Mouse (Mus musculus) lung, adult 18-20 months (tissue): ENCODE data around the gene Trpt1.
A peak's percentile ranks its signal among the peaks of the same experiment; 100 is the strongest.

Source experiments
- DNase-seq, 2 experiments: peaks; one replicate each; pipeline ENCODE4 v3.0.0; 2022; ENCODE audit warnings: mixed read lengths in 2 of 2

The Trpt1 gene

DNA sequence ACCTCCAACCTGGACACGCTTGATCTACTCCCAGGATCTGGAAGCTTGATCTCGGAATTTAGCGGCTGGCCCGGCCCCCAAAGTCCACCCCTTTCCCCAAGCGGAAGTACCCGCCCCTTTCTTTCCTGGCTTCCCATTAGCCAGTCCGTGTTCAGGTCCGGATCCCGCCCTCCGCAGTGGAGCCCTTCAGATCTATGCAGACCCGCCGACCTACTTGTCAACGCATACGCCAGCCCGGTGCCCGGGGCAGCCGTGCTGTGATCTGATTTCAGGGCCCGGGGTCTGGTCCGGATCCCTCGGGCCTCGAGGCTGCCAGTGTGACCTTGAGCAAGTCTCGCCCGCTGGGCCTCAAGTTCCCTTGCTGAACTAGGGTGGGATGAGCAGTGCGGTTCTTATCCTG is at the start of gene Trpt1, which contains the start of gene Nudt22:
Gene Trpt1, plus strand, starts transcription at position 126 of the 400 bp plus-strand sequence.
Gene Nudt22, minus strand, starts transcription at position 112 of the 400 bp plus-strand sequence.
- peak; percentile 91 to 94 for DNase-seq

DNA sequence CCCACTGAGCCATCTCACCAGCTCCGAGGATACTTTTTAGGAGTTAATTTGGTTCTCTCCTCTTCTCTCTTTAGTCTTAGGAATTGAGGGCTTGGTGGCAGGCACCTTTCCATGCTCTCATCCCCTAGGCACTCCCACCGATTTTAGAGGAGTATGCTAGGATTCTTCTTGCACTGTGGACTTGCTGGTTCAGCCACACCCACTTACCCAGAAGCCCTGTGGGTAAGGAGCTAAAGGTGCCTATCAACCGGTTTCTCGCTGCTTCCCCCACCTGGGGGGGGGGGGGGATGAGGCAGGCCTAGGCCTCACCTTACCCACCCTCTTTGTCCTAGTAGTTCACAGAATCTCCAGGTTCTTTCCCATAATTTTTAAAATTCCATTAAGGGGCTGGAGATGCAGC is 48.2 kb upstream of the Trpt1 start:
- DNase-seq: no peak

DNA sequence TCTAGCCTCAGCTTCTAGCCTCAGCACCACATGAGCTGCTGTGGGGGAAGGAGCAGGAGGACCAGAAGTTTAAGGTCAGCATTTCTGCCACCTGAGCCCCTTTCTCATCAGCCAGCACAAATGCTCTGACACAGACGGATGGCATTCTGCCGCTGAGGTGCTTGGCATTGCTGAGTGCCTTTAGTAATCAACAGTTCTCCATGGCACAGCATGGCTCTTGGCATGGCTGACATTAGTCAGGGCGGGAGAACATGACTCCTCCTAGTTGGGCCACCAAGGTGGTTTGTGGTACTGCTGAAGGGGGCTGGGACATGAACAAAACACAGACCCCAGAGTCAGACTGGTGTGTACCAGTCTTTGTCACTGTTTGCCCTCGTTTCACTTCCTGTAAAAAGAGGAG is 47.7 kb upstream of the Trpt1 start:
- no peak for DNase-seq

DNA sequence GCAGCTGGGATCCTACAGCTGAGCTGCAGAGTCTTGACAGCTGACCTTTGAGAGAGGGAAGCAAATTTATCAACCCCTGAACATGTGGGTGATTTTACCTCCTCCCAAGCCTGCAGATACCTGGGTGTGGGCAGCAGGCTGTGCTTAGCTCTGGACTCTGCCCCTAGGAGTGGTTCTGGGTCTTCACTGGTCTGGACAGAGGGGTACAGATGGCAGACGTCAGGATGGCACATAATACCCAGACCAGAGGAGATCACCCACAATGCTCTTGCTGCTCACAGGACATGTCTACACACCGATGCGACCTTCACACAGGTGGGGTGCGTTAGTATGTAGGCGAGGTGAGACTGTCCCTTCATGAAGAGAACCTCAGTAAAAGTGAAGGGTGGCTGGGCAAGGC is 46.4 kb upstream of the Trpt1 start:
- DNase-seq: no peak

DNA sequence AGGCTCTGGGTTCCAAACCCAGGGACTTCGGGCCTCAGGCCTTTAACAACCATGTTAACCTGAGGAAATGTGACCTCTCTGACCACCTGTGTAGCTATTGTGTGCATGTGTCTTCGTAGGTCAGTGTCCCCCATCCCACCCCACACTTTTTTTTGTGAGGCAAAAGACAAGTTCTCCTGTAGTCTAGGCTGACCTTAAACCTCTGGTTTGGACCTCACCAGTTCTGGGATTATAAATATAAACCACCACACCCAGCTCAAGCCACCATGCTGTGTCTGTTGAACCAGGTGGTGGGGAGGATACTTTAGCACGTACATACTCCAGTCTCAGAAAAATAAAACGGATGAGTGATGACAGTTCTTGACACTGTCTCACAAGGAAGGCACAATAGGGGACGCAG is 46.0 kb upstream of the Trpt1 start:
- no peak for DNase-seq

DNA sequence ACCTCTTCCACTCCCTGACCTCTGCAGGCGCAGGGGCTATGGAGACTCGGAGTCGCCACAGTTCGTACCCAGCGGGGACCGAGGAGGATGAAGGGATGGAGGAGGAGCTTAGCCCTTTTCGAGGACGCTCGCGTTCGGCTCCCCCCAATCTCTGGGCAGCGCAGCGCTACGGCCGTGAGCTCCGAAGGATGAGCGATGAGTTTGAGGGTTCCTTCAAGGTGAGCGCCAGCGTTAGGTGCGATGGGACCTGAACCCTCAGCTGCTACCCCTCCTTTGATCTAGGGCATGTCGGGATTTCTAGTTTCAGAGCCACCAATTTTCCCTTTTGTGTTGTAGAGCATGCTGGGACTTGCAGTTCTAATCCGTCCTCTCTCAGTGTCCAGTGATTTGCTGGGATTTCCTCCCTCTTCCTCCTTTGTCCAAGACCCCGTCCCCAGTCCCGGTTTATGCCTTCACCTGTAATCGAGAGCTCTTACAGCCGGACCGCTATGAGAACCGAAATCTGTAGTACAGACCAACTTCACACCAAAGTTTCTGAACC is 45.2 kb upstream of the Trpt1 start:
- peak; percentile 47 to 48 for DNase-seq

DNA sequence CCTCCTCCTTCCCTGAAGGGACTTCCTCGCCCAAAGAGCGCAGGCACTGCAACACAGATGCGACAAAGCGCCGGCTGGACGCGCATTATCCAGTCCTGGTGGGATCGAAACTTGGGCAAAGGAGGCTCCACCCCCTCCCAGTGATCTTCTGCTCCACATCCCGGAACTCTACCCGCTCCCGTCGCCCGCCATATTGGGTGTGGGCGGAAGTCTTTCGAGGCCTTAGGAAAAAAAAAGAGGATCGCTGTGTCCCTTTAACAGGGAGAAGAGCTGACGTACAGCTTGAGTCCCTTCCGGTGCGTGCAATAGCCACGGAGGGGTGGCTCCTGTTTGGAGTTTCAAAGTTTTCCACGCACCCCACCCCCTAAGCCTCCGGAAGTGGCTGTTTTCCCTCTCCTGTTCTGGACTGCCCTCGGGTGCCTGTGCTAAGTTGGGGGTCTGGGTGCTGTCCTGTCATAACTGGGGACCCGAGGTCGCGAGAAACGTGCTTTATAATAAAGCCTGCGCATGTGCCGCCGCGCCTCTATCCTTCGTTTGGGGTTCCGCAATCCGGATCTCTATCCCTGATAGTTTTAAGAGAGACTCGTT is 44.5 kb upstream of the Trpt1 start:
- DNase-seq: peak; percentile 98

DNA sequence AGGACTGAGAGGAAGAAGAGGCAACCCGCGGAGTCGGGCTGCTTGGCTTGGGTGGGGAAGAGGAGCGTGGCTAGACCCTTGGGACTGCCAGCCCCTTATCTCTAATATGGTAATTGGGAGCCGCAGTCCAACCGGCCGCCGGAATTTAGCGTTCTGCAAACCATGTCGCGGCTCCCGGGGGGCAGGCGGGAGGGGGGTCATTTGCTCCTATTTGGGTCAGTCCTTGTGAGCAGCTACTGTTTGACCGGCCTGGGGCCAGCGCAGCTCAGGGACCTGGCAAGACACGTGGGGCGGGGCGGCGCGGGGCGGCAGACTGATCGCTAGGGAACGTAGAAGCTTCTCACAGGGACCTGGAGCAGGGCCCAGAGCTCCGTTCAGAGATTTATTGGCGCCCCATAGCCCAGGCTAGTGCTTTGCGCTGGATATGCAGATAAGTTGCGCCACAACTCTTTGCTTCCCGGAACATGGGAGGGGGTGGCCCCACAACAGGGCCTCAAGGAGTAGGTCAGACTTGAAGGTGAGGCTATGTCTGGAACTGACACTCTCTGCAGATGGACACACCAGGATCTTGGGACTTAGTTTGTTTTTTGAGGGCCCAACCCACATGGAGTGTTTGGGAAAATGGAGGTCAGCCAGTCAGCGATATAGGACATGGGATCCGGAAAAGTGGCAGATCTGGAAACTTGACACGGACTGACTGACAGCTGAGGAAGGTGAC is 43.8 kb upstream of the Trpt1 start:
- peak; percentile 85 to 88 for DNase-seq

DNA sequence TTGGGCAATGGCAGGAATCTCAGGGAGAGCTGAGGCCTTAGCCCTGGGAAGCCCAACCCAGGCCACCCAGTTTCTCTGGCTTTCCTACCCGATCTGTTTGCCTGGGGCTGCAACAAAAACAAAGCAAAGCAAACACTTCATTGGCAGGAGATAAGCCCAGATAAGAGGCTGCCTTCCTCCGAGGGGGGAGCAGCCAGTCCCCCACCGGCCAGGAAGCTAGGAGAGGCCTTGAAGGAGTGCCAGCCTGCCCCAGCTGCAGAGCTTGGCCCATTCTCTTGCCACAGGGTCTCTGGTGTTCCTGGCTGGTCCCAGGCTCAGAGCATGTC is 43.3 kb upstream of the Trpt1 start:
- peak; percentile 89 to 93 for DNase-seq

DNA sequence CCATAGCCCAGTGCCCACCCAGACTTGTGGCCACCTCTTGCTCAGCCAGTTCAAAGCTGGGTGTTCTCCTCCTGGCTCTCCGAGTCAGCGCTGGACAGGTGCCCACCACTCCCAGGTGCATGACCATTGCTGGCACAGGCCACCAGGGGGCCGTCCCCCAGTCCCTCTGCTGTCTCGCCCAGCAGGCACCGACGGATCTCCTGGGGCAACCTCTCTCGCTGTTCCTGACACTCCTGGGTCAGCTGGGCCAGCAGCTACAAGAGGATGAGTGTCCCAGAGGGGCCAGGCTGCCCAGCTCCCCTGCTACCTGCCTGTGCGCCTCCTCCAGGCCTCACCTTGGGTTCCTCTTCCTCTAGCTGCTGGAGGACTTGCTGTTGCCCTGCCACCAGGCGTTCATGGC is 41.9 kb upstream of the Trpt1 start:
- DNase-seq: peak; percentile 81 to 87

DNA sequence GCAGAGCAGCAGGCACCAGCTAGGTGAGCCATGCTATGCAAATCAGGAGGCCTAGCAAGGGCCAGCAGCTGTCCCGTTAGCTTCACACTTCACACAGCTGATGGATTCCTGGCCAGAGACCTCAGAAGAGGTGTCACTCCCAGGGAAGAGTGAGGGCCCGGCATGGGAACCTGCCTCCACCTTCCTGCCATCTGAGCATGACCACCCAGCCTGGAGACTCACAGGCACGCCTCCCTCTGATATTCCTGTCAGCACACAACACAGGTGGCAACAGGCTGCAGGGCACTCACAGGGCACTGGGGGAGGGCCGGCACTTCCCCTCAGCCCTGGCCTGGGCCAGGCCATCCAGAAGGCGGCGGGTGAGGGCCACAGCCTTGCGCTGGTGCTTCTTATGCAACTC is 40.5 kb upstream of the Trpt1 start:
- DNase-seq: no peak

DNA sequence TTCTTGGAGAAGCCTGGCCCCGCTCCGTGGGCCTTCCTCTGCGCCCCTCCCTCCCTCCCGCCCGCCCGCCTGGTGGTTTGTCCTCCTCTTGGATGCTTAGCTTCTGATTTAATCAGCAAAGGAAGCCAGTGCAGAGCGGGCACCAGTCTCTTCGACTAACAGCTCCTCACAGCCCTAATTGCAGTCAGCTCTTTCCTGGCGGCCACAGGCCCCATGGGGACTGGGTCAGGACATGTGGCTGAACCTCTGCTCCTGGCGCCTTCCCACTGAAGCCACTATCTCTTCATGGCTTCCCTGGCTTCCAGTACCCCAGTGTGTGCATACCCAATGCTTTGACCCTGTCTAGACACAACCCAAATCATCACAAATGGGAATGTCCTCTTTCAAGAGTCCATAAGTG is 39.5 kb upstream of the Trpt1 start:
- DNase-seq: no peak

DNA sequence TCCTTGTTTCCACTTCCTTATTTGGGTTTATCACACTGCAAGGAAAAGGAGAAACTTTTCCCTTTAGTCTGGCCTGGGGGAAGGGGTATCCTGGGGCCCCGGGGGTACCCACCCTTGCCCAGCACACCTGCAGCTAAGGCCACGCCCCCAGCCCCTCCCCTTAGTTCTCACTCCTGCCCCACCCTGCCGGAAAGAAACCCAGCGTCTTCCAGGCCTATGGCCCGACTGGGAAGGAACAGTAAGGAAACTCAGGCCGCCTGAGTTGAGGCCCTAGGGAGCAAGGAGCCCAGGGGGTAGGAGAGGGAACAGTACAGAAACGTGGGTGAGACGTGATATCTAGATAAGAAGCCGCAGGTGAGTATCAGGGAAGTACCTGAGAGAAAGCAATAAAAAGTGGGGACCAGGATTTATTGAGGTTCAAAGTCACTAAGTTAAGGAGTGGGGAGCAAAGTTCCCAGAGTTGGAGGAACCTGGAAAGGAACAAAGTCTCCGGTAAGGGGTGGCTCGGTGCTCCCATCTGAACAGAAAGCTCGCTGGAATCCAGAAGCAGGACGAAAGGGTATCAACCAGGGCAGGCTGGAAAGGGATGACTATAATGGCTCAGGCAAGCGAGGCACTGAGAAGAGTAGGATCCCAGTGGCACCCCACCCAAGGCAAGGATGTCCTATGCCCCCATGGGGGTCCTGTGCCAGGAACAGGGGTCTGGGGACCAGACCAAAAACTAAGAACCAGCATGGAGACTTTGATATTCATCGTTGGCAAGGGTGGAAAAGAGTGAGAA is 27.2 kb upstream of the Trpt1 start:
- peak; percentile 62 to 72 for DNase-seq

DNA sequence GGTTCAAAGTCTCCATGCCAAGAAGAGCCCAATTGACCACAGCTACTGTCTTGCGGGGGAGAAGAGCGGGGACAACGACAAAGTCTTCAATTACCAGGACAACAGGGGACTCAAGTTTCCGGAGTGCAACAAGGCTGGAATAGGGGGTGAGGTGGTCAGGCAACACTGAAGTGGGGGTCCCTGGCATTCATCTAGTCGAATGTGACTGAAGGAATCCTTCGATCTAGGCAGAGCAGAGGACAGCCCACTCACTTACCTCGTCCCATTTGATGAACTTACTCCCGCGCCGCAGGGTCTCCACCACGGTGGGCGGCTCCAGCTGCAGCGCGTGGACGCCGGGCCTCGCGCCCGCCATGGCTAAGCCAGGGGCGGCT is 26.7 kb upstream of the Trpt1 start:
- no peak for DNase-seq

DNA sequence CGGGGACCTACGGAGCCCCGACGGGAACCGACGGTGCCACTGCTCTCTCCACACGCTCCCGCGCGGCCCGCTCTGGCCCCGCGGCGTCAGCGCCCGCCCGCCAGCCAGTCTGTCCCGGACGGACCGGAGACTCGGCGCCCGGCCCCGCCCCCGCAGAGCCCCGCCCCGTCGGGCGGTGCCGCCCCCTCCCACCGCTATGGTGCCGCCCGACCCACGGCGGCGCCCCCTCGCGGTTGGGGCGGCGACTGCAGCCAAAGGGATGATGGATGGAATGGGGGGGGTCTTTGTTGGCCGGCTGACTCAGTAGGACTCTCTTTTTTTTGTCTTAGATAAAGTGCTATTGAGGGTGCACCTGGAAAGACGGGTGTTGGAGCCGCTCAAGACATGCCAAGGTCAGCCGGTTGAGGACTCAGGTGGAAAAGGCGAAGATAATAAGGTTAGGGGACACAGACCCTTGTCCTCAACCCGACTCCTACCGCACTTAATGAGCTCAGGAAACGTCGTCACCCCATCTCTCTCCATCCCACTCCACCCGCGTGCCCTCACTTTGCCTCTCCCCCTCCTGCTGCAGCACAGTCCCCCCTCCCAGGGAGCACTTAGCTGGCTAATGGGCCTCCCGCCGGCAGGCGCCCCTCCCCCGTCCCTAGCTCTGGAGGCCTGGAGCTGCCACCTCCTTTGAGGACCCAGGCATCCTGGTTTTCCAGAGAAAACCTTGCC is 26.1 kb upstream of the Trpt1 start:
- peak; percentile 68 to 80 for DNase-seq

DNA sequence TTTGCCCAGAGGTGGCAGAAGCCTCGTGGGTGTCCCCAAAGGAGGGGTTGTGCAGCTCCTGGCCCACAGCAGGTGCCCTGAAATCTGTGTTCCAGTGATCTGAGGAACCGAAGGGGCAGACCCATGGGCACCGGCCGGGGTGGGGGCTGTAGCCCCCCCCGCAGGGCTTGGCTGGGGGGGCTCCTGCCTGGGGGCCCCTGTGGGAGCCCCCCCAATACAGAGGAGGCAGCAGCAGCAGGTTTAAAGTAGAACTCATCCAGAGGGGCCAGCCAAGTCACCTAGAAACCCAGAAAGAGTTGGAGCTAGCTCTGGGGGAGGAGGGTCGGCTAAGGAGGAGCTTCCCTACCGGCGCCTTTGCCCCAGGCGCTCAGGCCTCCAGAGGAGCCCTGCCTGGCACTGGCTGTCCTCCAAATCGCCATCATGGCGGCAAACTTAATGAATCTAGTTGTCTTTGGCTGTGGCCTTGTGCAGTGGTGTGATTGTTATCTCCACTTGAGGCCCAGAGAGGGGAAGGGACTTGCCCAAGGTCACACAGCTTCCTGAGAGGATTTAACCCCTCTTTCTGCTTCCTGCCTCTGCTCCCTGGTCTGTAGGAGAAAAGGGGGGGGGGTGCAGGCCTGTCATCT is 25.4 kb upstream of the Trpt1 start:
- DNase-seq: no peak

DNA sequence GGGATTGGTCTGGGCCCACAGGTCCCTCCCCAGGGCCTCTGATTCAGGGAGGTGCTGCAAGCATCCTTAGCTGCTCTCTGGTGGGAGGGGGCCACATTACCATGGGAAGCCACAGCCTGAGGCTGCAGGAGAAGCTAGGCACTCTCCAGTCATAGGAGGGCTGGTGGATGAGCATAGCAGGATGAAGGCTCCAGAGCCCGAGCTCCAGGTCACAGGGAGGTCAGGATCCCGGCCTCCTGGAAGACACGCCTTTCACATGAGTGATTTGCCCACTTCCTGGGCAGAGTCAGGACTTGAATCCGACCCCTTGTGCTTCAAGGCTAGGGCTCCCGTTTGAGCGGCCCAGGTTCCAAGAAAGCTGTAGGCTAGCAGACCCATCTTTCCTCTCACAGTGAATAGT is 24.3 kb upstream of the Trpt1 start:
- DNase-seq: no peak

DNA sequence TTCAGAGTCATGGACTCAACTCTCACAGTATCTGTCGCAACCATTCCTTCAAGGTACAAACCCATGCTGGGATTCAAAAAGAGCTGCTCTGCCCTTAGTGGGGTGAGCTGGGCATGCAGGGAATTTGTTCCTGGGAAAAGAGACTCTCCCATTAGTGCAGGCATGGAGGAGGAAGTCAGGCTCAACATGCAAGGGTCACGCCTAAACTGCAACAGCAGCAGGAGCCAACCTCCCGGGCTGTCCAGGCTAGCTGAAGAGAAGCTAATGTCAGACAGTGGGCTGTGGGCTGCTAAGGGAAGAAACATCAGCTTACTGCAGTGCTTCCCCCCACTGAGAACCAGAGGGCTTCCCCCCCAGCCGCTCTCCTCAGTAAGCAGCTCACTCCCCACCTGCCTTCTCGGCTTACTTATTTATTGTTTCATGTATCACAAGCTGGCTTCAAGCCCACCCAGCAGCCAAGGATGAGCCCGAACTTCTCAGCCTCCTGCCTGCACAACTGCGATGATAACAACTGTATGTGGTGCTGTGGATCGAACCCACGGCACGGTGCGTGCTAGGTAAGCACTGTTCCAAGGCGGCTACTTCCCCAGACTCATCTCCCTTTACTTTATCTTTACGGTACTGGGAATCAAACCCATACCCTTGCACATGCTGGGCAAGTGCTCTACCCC is 23.5 kb upstream of the Trpt1 start:
- no peak for DNase-seq

DNA sequence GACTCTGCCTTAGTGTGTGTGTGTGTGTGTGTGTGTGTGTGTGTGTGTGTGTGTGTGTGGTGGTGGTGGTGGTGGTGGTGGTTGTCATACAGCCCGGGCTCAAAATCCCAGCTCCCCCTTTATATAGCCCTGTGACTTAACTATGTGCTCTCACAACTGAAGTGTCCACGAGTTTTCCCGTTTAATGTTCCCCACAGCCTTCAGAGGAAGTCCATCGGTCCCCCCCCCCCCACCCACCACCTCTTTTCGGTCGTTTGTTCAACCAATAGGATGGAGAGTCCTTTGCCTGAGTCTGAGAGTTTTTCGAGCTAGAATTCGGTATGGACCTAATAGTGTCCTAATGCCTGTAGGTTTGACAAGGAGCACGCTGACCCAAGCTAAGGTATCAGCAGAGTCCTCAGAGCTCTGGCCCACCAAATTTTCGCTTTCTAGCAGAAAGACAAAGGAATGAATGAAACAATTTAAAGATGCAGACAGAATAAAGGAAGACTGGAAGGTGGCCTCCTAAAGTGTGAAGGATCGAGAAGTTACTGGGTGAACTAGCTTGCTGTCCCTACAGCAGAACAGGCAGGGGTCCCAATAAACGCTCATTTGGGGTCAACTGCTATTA is 22.2 kb upstream of the Trpt1 start:
- no peak for DNase-seq

DNA sequence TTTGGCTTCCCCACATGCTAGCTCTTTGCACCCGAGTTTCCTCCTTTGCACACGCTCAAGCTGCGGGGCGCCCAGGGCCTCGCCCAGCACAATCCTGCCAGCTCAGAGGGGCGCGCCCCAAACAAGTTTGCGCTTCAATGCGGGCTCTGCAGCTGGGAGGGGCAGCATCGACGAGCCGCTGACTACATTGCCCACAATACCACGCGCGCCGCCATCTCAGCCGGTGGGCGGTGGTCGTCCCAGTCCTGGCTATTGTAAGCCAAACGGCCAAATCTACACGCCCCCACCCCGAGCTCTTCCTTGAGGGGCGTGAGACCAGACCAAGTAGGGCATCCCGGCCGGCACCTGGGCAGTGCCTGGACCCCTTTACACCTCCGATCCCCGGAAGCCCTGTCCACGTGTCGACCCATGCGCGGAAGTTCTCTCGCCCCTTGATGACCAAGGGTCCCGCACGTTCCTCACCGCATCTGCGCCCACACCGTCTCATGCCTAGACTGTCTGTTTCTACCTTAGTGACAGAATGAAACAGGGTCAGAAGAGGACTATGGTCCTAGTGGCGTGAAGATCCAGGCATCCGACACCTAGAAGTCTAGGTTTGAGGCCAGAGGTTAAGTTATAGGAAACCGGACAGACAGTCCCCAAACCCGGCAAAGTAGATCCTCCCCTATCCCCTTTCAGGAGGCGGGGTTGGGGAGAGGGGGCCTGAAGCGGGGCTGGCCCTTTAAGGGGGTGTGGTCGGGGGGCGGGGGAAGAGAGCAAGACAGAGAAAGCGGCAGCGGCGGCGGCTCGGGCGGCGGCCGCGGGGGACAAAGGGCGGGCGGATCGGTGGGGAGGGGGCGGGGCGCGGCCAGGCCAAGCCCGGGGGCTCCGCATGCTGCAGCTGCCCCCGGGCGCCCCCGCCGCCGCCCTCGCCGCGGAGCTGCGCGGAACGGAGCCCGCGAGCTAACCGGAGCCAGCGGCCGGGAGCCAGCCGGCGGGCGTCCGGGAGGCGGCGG is 21.4 kb upstream of the Trpt1 start, which contains the start of gene Ppp1r14b:
Gene Ppp1r14b, plus strand, starts transcription at position 758 of the 995 bp plus-strand sequence.
- peak; percentile 82 to 85 for DNase-seq
